Mouse (Mus musculus): ENCODE data around the gene Pik3r6. TPM values are rescaled to one million over a fixed set of nuclear protein-coding genes. Genes with fewer than 3 reads are reported as not detected.

Pik3r6 gene
- polyA plus RNA-seq, 1 experiment from 2014 or later: 5.6 TPM

DNA sequence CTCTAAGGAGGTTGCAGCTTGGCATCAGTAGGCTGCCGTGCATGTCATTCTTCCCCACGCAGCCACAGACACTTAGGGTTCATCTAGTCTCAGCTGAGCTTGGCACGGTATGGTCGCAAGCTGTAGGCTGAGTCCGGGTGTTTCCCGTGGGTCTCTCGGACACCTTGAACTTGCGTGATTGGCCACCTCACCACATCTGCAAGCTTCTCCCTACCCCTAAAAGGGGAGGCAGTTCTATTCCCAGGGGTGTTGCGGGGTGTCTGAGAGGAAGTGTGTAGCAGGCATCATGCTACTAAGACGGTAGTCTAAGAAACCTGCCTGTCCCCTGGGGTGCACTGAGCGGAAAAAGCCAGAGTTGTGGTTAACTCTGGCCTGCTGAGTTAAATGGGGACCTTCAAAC, 4.3 kb upstream of the Pik3r6 start:
- TF ChIP-seq CTCF (IDR thresholded peaks at IDR 0.05; ENCODE audit: low read depth): no peak
- WGBS: 88% methylated on average over 11 of the region's 11 CpGs
- H3K4me2 ChIP-seq: no peak overlapping the region
- H3K9ac ChIP-seq: no peak overlapping the region
- ATAC-seq (ENCODE audit: insufficient read depth) (no peak), DNase-seq (no peak)
- no peak overlapping the region for H3K4me3 ChIP-seq (ENCODE audit: low read depth, low read length)
- H3K36me3 ChIP-seq (ENCODE audit: insufficient read depth): no peaks in the 10 kb centered on the region
- H3K27me3 ChIP-seq (ENCODE audit: insufficient read depth, low read length): no peaks in the 10 kb centered on the region
- H3K4me1 ChIP-seq (ENCODE audit: insufficient read depth): no peaks in the 10 kb centered on the region
- H3K27ac ChIP-seq (ENCODE audit: low read depth): no peak overlapping the region
- no peaks in the 10 kb centered on the region for H3K9me3 ChIP-seq (ENCODE audit: low read depth, low read length)

DNA sequence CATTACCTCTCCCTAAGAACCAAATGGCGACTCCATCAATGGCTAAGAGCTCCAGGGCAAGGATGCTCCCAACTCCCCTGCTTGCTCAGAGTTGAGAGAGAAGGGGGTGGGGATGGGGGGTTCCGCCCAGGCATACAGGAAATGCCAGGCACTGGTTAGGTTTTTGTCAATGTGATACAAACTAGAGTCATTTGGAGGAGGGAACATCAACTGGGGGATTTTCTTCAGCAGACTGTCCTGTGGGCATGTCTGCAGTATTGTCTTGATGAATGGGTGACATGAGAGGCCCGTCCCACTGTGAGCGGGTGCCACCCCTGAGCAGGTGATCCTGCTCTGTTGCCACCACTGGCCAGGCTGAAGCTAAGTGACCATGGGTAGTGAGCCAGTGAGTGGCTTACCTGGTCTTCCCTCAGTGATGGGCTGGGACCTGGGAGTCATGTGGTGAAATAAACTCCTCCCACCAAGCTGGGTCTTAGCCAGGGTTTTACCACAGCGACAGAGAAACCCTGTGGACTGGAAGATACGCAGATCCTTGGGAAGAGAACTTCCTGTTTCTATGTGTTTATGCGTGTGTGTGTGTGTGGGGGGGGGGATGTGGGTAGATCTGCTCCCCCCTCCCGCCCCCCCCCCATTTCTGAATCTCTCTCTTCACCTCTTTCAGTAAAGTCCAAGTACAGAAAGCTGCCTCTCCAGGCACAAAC, 3.7 kb upstream of the Pik3r6 start:
- ATAC-seq (ENCODE audit: insufficient read depth) (no peak), DNase-seq (no peak)
- H3K27ac ChIP-seq (ENCODE audit: low read depth): no peak overlapping the region
- no peak overlapping the region for H3K4me3 ChIP-seq (ENCODE audit: low read depth, low read length)
- no peak for TF ChIP-seq CTCF (IDR thresholded peaks at IDR 0.05; ENCODE audit: low read depth)
- no peaks in the 10 kb centered on the region for H3K27me3 ChIP-seq (ENCODE audit: insufficient read depth, low read length)
- no peak overlapping the region for H3K9ac ChIP-seq
- no peak overlapping the region for H3K4me2 ChIP-seq
- H3K36me3 ChIP-seq (ENCODE audit: insufficient read depth): no peaks in the 10 kb centered on the region
- WGBS: 65% methylated on average over 8 of the region's 8 CpGs
- H3K4me1 ChIP-seq (ENCODE audit: insufficient read depth): no peaks in the 10 kb centered on the region
- H3K9me3 ChIP-seq (ENCODE audit: low read depth, low read length): no peaks in the 10 kb centered on the region

DNA sequence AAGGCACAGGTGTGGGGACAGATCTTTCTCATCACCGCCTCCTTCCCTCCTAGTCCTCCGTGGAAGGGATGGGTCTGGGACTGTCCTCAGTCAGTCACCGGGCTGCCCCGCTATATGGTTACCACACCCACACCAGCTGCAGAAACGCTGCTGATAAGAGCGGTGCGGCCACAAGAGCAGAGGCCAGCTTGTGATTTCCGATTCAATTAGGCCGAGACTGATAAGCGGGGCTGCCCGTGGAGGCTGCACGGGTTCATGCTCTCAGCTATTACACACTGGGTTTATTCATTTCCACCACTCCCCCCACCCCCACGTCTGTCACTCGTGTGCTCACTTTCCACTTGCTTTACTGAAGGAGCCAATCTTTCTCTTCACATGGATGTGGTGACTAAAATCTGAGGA, 1.9 kb upstream of the Pik3r6 start:
- Histone ChIP-seq H3K4me1 (ENCODE audit: insufficient read depth) (no peaks in the 10 kb centered on the region), H3K27me3 (ENCODE audit: insufficient read depth, low read length) (no peaks in the 10 kb centered on the region), H3K27ac (ENCODE audit: low read depth) (no peak overlapping the region), H3K4me3 (ENCODE audit: low read depth, low read length) (no peak overlapping the region), H3K9me3 (ENCODE audit: low read depth, low read length) (no peaks in the 10 kb centered on the region), H3K9ac (no peak overlapping the region), H3K4me2 (0 out of 2 replicates have a peak overlapping the region, but pooled peaks have one; percentile 4), H3K36me3 (ENCODE audit: insufficient read depth) (no peaks in the 10 kb centered on the region)
- DNase-seq (no peak), ATAC-seq (ENCODE audit: insufficient read depth) (no peak)
- 15% methylated on average over 14 of the region's 14 CpGs for WGBS
- no peak for TF ChIP-seq CTCF (IDR thresholded peaks at IDR 0.05; ENCODE audit: low read depth)

DNA sequence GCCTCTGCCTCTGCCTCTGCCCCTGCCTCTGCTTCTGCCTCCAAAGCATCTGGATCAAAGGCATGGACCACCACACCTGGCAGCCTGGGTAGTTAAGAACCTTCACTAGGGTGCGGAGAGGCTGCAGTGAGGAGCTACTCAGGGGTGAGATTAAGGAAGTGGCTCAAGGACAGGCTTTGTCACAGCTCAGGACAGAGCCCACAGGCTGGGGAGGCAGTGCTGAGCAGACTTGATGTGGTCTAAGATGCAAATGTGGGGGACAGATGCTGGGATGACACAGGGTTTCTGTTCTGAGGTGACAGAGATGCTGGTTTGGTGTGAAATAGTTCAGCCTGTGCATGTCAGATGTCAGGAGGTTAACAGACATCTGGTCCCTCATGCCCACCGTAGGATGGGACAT, 411 bp upstream of the Pik3r6 start:
- H3K9ac ChIP-seq: no peak overlapping the region
- no peak overlapping the region for H3K4me2 ChIP-seq
- H3K9me3 ChIP-seq (ENCODE audit: low read depth, low read length): no peaks in the 10 kb centered on the region
- no peaks in the 10 kb centered on the region for H3K36me3 ChIP-seq (ENCODE audit: insufficient read depth)
- no peaks in the 10 kb centered on the region for H3K27me3 ChIP-seq (ENCODE audit: insufficient read depth, low read length)
- no peak for DNase-seq
- no peak overlapping the region for H3K4me3 ChIP-seq (ENCODE audit: low read depth, low read length)
- ATAC-seq (ENCODE audit: insufficient read depth): no peak
- 64% methylated on average over 2 of the region's 2 CpGs for WGBS
- no peak overlapping the region for H3K27ac ChIP-seq (ENCODE audit: low read depth)
- no peaks in the 10 kb centered on the region for H3K4me1 ChIP-seq (ENCODE audit: insufficient read depth)
- no peak for TF ChIP-seq CTCF (IDR thresholded peaks at IDR 0.05; ENCODE audit: low read depth)

DNA sequence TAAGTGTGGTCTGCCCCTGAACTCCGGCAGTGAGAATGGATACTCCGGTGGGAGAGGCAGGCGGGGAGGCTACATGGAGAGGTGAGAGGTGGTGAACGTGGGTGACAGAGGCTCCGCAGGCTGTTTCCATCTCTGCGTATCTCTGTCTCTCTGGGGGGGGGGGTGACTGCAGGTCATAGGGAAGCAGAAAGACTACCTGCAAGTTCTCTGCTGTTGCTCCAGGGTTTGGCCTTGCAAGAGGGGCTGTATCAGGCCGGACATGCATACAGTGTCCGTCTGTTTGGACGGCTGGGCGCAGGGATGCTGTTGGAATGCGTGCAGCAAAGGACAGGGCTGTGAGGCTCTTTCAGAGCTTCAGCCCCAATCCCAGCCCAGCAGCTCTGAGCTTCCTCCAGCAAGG, 2.1 kb downstream of the Pik3r6 start:
- 72% methylated on average over 11 of the region's 11 CpGs for WGBS
- no peak overlapping the region for H3K9ac ChIP-seq
- no peak overlapping the region for H3K27ac ChIP-seq (ENCODE audit: low read depth)
- H3K36me3 ChIP-seq (ENCODE audit: insufficient read depth): no peaks in the 10 kb centered on the region
- peak overlapping the region; percentile 44; the same call in 1 of the 2 replicates for H3K4me2 ChIP-seq
- no peaks in the 10 kb centered on the region for H3K9me3 ChIP-seq (ENCODE audit: low read depth, low read length)
- no peaks in the 10 kb centered on the region for H3K4me1 ChIP-seq (ENCODE audit: insufficient read depth)
- ATAC-seq (ENCODE audit: insufficient read depth) (no peak), DNase-seq (no peak)
- TF ChIP-seq CTCF (IDR thresholded peaks at IDR 0.05; ENCODE audit: low read depth): no peak
- H3K4me3 ChIP-seq (ENCODE audit: low read depth, low read length): no peak overlapping the region
- no peaks in the 10 kb centered on the region for H3K27me3 ChIP-seq (ENCODE audit: insufficient read depth, low read length)

DNA sequence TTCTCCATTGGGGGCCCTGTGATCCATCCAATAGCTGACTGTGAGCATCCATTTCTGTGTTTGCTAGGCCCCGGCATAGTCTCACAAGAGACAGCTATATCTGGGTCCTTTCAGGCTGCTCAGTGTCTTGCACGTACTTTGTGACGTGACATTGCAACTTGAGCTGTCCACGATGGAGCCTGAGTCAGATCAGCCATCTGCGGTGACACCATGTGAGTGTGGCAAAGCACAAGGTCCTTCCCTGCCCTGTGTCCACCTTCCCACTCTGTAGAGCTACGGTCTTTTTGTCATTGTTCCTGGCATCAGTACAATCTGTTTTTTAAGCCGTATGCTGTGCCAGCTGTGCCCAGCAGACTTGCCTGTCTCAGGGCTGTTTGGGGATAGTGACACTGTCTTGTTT, 4.4 kb downstream of the Pik3r6 start:
- ATAC-seq (ENCODE audit: insufficient read depth) (no peak), DNase-seq (no peak)
- Histone ChIP-seq H3K27ac (ENCODE audit: low read depth) (no peak overlapping the region), H3K27me3 (ENCODE audit: insufficient read depth, low read length) (no peaks in the 10 kb centered on the region), H3K4me3 (ENCODE audit: low read depth, low read length) (no peak overlapping the region), H3K36me3 (ENCODE audit: insufficient read depth) (no peaks in the 10 kb centered on the region), H3K9me3 (ENCODE audit: low read depth, low read length) (no peaks in the 10 kb centered on the region), H3K4me2 (no peak overlapping the region), H3K9ac (no peak overlapping the region), H3K4me1 (ENCODE audit: insufficient read depth) (no peaks in the 10 kb centered on the region)
- 82% methylated on average over 7 of the region's 7 CpGs for WGBS
- no peak for TF ChIP-seq CTCF (IDR thresholded peaks at IDR 0.05; ENCODE audit: low read depth)

DNA sequence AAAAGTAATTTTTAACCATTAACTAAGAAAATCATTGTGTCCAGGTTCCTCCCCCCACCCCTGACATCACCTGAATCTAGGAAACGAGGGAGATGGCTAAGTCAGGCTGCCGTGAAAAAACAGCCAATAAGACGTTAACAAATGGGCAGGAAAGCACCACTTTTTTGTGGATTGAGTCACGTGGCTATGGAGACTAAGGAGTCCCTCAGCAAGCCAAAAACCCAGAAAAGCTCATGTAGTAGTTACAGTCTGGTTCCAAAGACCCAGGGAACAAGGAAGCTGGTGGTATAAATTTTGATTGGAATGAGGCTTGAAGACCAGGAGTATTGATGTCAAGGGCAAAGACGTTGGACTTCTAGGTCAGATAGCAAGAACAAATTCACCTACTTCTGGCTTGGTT, 5.8 kb downstream of the Pik3r6 start:
- DNase-seq (no peak), ATAC-seq (ENCODE audit: insufficient read depth) (no peak)
- WGBS: 62% methylated on average over 5 of the region's 5 CpGs
- Histone ChIP-seq H3K9me3 (ENCODE audit: low read depth, low read length) (no peaks in the 10 kb centered on the region), H3K27ac (ENCODE audit: low read depth) (no peak overlapping the region), H3K9ac (no peak overlapping the region), H3K4me1 (ENCODE audit: insufficient read depth) (no peaks in the 10 kb centered on the region), H3K27me3 (ENCODE audit: insufficient read depth, low read length) (no peaks in the 10 kb centered on the region), H3K4me2 (no peak overlapping the region), H3K4me3 (ENCODE audit: low read depth, low read length) (no peak overlapping the region), H3K36me3 (ENCODE audit: insufficient read depth) (no peaks in the 10 kb centered on the region)
- TF ChIP-seq CTCF (IDR thresholded peaks at IDR 0.05; ENCODE audit: low read depth): no peak

Data from lung, embryonic 14.5 days (tissue).